Mouse (Mus musculus) intestine, embryonic 16.5 days (tissue): ENCODE measurements around the gene Rpp38. TPM values are rescaled to one million over a fixed set of nuclear protein-coding genes. Genes with fewer than 3 reads are reported as not detected.

Experiments used
- ATAC-seq: fragments of 200-750 bp; cut with Nextera tagmentation; 2 replicates; pipeline ENCODE4 v1.8.0; 2017; ENCODE audit warnings: moderate TSS enrichment, moderate library complexity
- H3K27ac ChIP-seq: fragments of 300-500 bp; sonication (generic); 2 replicates; pipeline ENCODE4 v1.5.1; 2014; ENCODE audit warnings: mild to moderate bottlenecking, low read length
- H3K27me3 ChIP-seq: fragments of 300-500 bp; sonication (generic); replicated peaks from 2 replicates; pipeline ENCODE4 v1.6.1; 2014; ENCODE audit warnings: low read length, control low read depth, mixed read lengths; ENCODE audit not compliant: control insufficient read depth, insufficient read depth
- H3K36me3 ChIP-seq: fragments of 300-500 bp; sonication (generic); 2 replicates; pipeline ENCODE4 v1.6.1; 2014; ENCODE audit warnings: low read length, control low read depth; ENCODE audit not compliant: control insufficient read depth, insufficient read depth
- H3K4me1 ChIP-seq: fragments of 300-500 bp; sonication (generic); 2 replicates; pipeline ENCODE4 v1.6.1; 2014; ENCODE audit warnings: low read length, control low read depth, mixed read lengths; ENCODE audit not compliant: control insufficient read depth, insufficient read depth
- H3K4me2 ChIP-seq: fragments of 300-500 bp; sonication (generic); 2 replicates; pipeline ENCODE4 v1.6.1; 2014; ENCODE audit warnings: low read depth, low read length, control low read depth
- H3K4me3 ChIP-seq: fragments of 300-500 bp; sonication (generic); 2 replicates; pipeline ENCODE4 v1.5.1; 2014; ENCODE audit warnings: mild to moderate bottlenecking, low read length
- H3K9ac ChIP-seq: fragments of 300-500 bp; sonication (generic); 2 replicates; pipeline ENCODE4 v1.6.1; 2014; ENCODE audit warnings: low read depth, low read length
- H3K9me3 ChIP-seq: fragments of 300-500 bp; sonication (generic); 2 replicates; pipeline ENCODE4 v1.6.1; 2016; ENCODE audit warnings: low read length, control low read depth; ENCODE audit not compliant: control insufficient read depth
- WGBS: fragments of 180-500 bp; shearing (Covaris S2); extraction: QIAGEN DNeasy Blood & Tissue Kit; methylation state at CpG from one replicate; pipeline ENCODE4 v1.1.7; 2014; 5-methylcytosine and 5-hydroxymethylcytosine counted together
- polyA plus RNA-seq: library from polyadenylated mRNA; unstranded; fragments of >200 nt; fragmentation: Nextera tagmentation; extraction: Ambion mirVana; gene quantifications from 2 replicates; pipeline ENCODE4 v1.2.1, GENCODE M21; 2015

Gene Rpp38
- polyA plus RNA-seq, 1 experiment from 2014 or later, result 24.2 TPM

GRCm38 (mm10) chr2:3335611-3336301 is 3.3 kb upstream of the Rpp38 start, which contains the start of gene Acbd7:
Gene Acbd7, plus strand, starts transcription at chr2:3336168.
- ATAC-seq, result peak; percentile 71
- peak within 1 kb of the TSS; percentile 39; the same call in 1 of the 2 replicates for H3K9ac ChIP-seq

GRCm38 (mm10) chr2:3333761-3334160 is 1.3 kb upstream of the Rpp38 start:
- WGBS, result 89% methylated on average over 12 of the region's 12 CpGs
- Histone ChIP-seq H3K9ac (no peak overlapping the region), H3K4me3 (no peak overlapping the region), H3K36me3 (0 out of 2 replicates have a peak, but pooled peaks cover 3% of the 10 kb centered on the region), H3K27me3 (no peaks in the 10 kb centered on the region), H3K9me3 (no peaks in the 10 kb centered on the region), H3K4me1 (peaks cover 10% of the 10 kb centered on the region), H3K4me2 (no peak overlapping the region), H3K27ac (no peak overlapping the region)
- ATAC-seq, result no peak

More at GRCm38 (mm10) chr2:3335611-3336301, 3.3 kb upstream of the Rpp38 start, which contains the start of gene Acbd7:
- Histone ChIP-seq H3K4me2 (peak within 1 kb of the TSS; percentile 55), H3K4me3 (peak within 1 kb of the TSS; percentile 44), H3K36me3 (no peaks in the 10 kb centered on the region), H3K9me3 (no peaks in the 10 kb centered on the region), H3K27me3 (no peaks in the 10 kb centered on the region), H3K4me1 (peaks cover 10% of the 10 kb centered on the region), H3K27ac (peak within 1 kb of the TSS; percentile 57)
- WGBS, result 4% methylated on average over 20 of the region's 20 CpGs

GRCm38 (mm10) chr2:3332056-3332455 is 387 bp downstream of the Rpp38 start:
- under 1% methylated on average over 21 of the region's 21 CpGs for WGBS
- Histone ChIP-seq H3K4me3 (peak overlapping the region; percentile 77), H3K4me2 (peak overlapping the region; percentile 66), H3K9ac (peak overlapping the region; percentile 85), H3K36me3 (peaks cover 6% of the 10 kb centered on the region; the same call in 1 of the 2 replicates), H3K4me1 (peaks cover 10% of the 10 kb centered on the region), H3K27me3 (no peaks in the 10 kb centered on the region), H3K27ac (peak overlapping the region; percentile 81), H3K9me3 (no peaks in the 10 kb centered on the region)
- no peak; the same call in 1 of the 2 replicates for ATAC-seq

GRCm38 (mm10) chr2:3331071-3331703 is 1.3 kb downstream of the Rpp38 start:
- Histone ChIP-seq H3K27me3 (no peaks in the 10 kb centered on the region), H3K4me1 (peaks cover 10% of the 10 kb centered on the region), H3K36me3 (peaks cover 6% of the 10 kb centered on the region; the same call in 1 of the 2 replicates), H3K4me3 (peak overlapping the region; percentile 77), H3K9me3 (no peaks in the 10 kb centered on the region), H3K27ac (peak overlapping the region; percentile 81; the same call in 1 of the 2 replicates), H3K4me2 (peak overlapping the region; percentile 66), H3K9ac (peak overlapping the region; percentile 85; the same call in 1 of the 2 replicates)
- WGBS, result 60% methylated on average over 5 of the region's 5 CpGs
- ATAC-seq, result no peak

- Histone ChIP-seq H3K27ac (no peak overlapping the region), H3K4me2 (no peak overlapping the region), H3K4me1 (peaks cover 8% of the 10 kb centered on the region), H3K36me3 (peaks cover 9% of the 10 kb centered on the region), H3K9me3 (no peaks in the 10 kb centered on the region), H3K9ac (no peak overlapping the region), H3K27me3 (no peaks in the 10 kb centered on the region), H3K4me3 (no peak overlapping the region)
- ATAC-seq, result no peak
- 35% methylated on average over 1 of the region's 1 CpGs for WGBS
Measured at GRCm38 (mm10) chr2:3327351-3327750, 5.1 kb downstream of the Rpp38 start.

GRCm38 (mm10) chr2:3326547-3326946 is 5.9 kb downstream of the Rpp38 start:
- H3K9ac ChIP-seq, result no peak overlapping the region
- peaks cover 7% of the 10 kb centered on the region for H3K4me1 ChIP-seq
- H3K4me2 ChIP-seq, result no peak overlapping the region
- peaks cover 9% of the 10 kb centered on the region for H3K36me3 ChIP-seq
- WGBS, result 66% methylated on average over 1 of the region's 1 CpGs
- ATAC-seq, result no peak
- no peak overlapping the region for H3K27ac ChIP-seq
- no peaks in the 10 kb centered on the region for H3K27me3 ChIP-seq
- H3K4me3 ChIP-seq, result no peak overlapping the region
- no peaks in the 10 kb centered on the region for H3K9me3 ChIP-seq

- Histone ChIP-seq H3K27ac (no peak overlapping the region), H3K9ac (no peak overlapping the region), H3K4me1 (no peaks in the 10 kb centered on the region), H3K36me3 (peaks cover 9% of the 10 kb centered on the region), H3K4me3 (no peak overlapping the region), H3K27me3 (no peaks in the 10 kb centered on the region), H3K9me3 (no peaks in the 10 kb centered on the region), H3K4me2 (no peak overlapping the region)
- ATAC-seq, result no peak
- 93% methylated on average over 7 of the region's 7 CpGs for WGBS
Measured at GRCm38 (mm10) chr2:3324381-3325130, 7.9 kb downstream of the Rpp38 start.

GRCm38 (mm10) chr2:3323132-3323531 is 9.3 kb downstream of the Rpp38 start:
- Histone ChIP-seq H3K27me3 (no peaks in the 10 kb centered on the region), H3K27ac (no peak overlapping the region)
- WGBS, result 82% methylated on average over 2 of the region's 2 CpGs

GRCm38 (mm10) chr2:3305426-3306025 is 26.9 kb downstream of the Rpp38 start:
- H3K27me3 ChIP-seq, result no peaks in the 10 kb centered on the region
- no peak overlapping the region for H3K9ac ChIP-seq
- no peaks in the 10 kb centered on the region for H3K9me3 ChIP-seq
- WGBS, result 61% methylated on average over 3 of the region's 3 CpGs
- H3K36me3 ChIP-seq, result peaks cover 5% of the 10 kb centered on the region; the same call in 1 of the 2 replicates
- no peak overlapping the region for H3K4me3 ChIP-seq
- H3K4me1 ChIP-seq, result no peaks in the 10 kb centered on the region
- no peak overlapping the region for H3K4me2 ChIP-seq
- H3K27ac ChIP-seq, result no peak overlapping the region
- ATAC-seq, result no peak

More at GRCm38 (mm10) chr2:3323132-3323531, 9.3 kb downstream of the Rpp38 start:
- Histone ChIP-seq H3K36me3 (peaks cover 3% of the 10 kb centered on the region; the same call in 1 of the 2 replicates), H3K4me3 (no peak overlapping the region), H3K9me3 (no peaks in the 10 kb centered on the region), H3K4me1 (no peaks in the 10 kb centered on the region), H3K9ac (no peak overlapping the region), H3K4me2 (no peak overlapping the region)
- ATAC-seq, result no peak
